30 mouse cellular contexts compared by ENCODE assay signal in genomic region chr15:62231709-62232108, GRCm38 (mm10).
"Had no signal": no experiment of that assay in that cellular context is flagged by ENCODE, and none has a peak within 500 bp of the region (broad histone marks: within the 10 kb centered on the region; RNA-seq: fewer than 3 reads in every experiment).

No protein-coding gene starts in this region.

- H3K27ac ChIP-seq: heart, embryonic 13.5 days; heart, embryonic 15.5 days; hindbrain, embryonic 10.5 days; hindbrain, embryonic 12.5 days; hindbrain, embryonic 13.5 days; hindbrain, embryonic 14.5 days; hindbrain, embryonic 15.5 days; hindbrain, postnatal 0 days; intestine, embryonic 15.5 days; kidney, embryonic 15.5 days; kidney, postnatal 0 days; layer of hippocampus, adult 2 months; left cerebral cortex, adult 2 months had no signal

- H3K4me1 ChIP-seq: hindbrain, embryonic 12.5 days; hindbrain, embryonic 13.5 days; hindbrain, embryonic 15.5 days; intestine, embryonic 15.5 days; kidney, embryonic 15.5 days had no signal

- H3K9me3 ChIP-seq: heart, embryonic 12.5 days; heart, embryonic 13.5 days; heart, embryonic 15.5 days; hindbrain, embryonic 10.5 days; hindbrain, embryonic 12.5 days; hindbrain, embryonic 13.5 days; hindbrain, embryonic 15.5 days; intestine, embryonic 15.5 days; kidney, embryonic 15.5 days had no signal

- DNase-seq: heart, postnatal 10 days; heart, postnatal 14 days; heart, postnatal 36 days; heart, postnatal 4 days; kidney, adult 11 months; kidney, adult 18-20 months; kidney, adult 2 months; kidney, adult 8-10 months; kidney, adult 9 months; kidney, postnatal 10 days; kidney, postnatal 14 days; kidney, postnatal 25 days; kidney, postnatal 36 days; kidney, postnatal 4 days; layer of hippocampus, adult 9-11 months; layer of hippocampus, postnatal 36 days had no signal

- H3K36me3 ChIP-seq: heart, embryonic 12.5 days; heart, embryonic 13.5 days; heart, embryonic 15.5 days; hindbrain, embryonic 10.5 days; hindbrain, embryonic 12.5 days; hindbrain, embryonic 13.5 days; hindbrain, embryonic 15.5 days; intestine, embryonic 15.5 days; kidney, embryonic 15.5 days had no signal

- H3K9ac ChIP-seq: heart, embryonic 12.5 days; heart, embryonic 13.5 days; heart, embryonic 15.5 days; hindbrain, embryonic 12.5 days; hindbrain, embryonic 13.5 days; hindbrain, embryonic 14.5 days; hindbrain, embryonic 15.5 days; intestine, embryonic 15.5 days; kidney, embryonic 15.5 days had no signal

- H3K27me3 ChIP-seq: heart, embryonic 12.5 days; heart, embryonic 13.5 days; heart, embryonic 15.5 days; hindbrain, embryonic 12.5 days; hindbrain, embryonic 13.5 days; hindbrain, embryonic 15.5 days; intestine, embryonic 15.5 days; kidney, embryonic 15.5 days had no signal

- H3K4me3 ChIP-seq: heart, embryonic 12.5 days; heart, embryonic 13.5 days; heart, embryonic 15.5 days; hindbrain, embryonic 10.5 days; hindbrain, embryonic 12.5 days; hindbrain, embryonic 13.5 days; hindbrain, embryonic 15.5 days; intestine, embryonic 15.5 days; kidney, embryonic 15.5 days; layer of hippocampus, adult 2 months; left cerebral cortex, adult 2 months had no signal
